Mouse (Mus musculus): Measurements from ENCODE around the gene Sspn. TPM values are rescaled to one million over a fixed set of nuclear protein-coding genes. Genes with fewer than 3 reads are reported as not detected.

Sspn gene
- polyA plus RNA-seq, 1 experiment from 2014 or later, result 11.7 TPM

DNA sequence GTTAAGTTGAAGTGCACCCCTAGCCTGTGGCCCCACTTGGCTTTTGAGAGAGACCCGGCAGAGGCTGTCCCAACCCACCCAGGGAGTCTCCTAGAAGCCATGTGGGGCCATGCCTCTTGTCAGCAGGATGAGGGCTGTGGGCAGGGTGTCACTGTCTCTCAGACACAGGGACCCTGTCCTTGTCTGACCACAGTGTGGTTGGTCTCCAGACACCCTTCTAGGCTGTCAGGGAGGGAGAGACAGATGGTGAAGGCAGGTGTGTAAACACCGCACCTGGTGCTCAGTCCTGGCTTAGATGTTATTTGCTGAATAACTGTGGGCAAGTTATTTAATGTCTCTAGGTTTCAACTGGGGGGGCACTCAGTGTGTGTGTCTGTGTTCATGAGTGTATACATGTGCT lies 4.5 kb downstream of the Sspn start:
- H3K27me3 ChIP-seq, result no peaks in the 10 kb centered on the region
- H3K36me3 ChIP-seq, result no peaks in the 10 kb centered on the region
- no peak for ATAC-seq (ENCODE audit: insufficient number of reproducible peaks, insufficient read depth, low FRiP score, low TSS enrichment)
- no peak overlapping the region for H3K4me3 ChIP-seq
- no peaks in the 10 kb centered on the region for H3K9me3 ChIP-seq
- no peak overlapping the region for H3K27ac ChIP-seq
- no peak overlapping the region for H3K4me2 ChIP-seq (replicated peaks)
- 87% methylated on average over 2 of the region's 2 CpGs for WGBS
- peaks cover 14% of the 10 kb centered on the region; the same call in 1 of the 2 replicates for H3K4me1 ChIP-seq
- no peak overlapping the region for H3K9ac ChIP-seq

DNA sequence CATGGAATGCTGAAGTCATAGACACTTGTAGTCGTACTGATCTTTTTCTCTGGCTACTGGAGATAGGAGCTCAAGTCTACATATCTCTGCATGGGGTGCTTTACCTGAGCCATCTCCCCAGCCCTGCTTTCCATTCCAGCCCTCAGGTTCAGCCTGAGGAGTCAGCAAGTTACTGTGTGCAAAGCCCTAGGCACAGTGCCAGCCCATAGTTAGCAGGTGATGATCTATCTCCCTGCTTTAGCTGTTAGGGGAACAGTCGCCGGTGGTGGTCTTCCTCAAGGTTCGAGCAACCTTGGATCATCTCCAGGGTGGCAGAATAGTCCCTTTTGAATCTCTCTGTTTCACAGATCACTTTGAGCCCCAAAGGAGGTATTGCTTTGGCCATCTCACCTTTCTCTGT lies 5.1 kb downstream of the Sspn start:
- ATAC-seq (ENCODE audit: insufficient number of reproducible peaks, insufficient read depth, low FRiP score, low TSS enrichment), result no peak
- no peak overlapping the region for H3K4me3 ChIP-seq
- no peak overlapping the region for H3K27ac ChIP-seq
- H3K9ac ChIP-seq, result no peak overlapping the region
- H3K27me3 ChIP-seq, result no peaks in the 10 kb centered on the region
- H3K4me2 ChIP-seq (replicated peaks), result no peak overlapping the region
- WGBS, result 95% methylated on average over 4 of the region's 4 CpGs
- H3K9me3 ChIP-seq, result no peaks in the 10 kb centered on the region
- H3K4me1 ChIP-seq, result peaks cover 14% of the 10 kb centered on the region; the same call in 1 of the 2 replicates
- no peaks in the 10 kb centered on the region for H3K36me3 ChIP-seq

DNA sequence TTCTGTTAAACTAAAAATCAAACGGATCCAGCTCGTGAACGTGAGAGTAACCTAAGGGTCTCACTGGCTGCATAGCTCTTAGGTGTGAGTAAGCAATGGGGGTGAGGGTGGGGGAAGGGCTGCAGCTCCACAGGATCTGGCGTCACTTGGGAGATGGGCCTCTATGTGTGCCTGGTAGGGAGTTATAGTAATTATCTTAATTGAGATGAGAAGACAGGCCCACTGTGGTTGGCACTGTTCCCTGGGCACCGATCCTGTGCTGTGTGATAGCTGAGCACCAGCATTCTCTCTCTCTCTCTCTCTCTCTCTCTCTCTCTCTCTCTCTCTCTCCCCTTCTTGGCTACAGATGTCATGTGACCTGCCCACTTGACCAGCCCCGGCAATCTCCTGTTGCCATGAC lies 9.4 kb downstream of the Sspn start:
- no peak overlapping the region for H3K4me2 ChIP-seq (replicated peaks)
- no peaks in the 10 kb centered on the region for H3K27me3 ChIP-seq
- H3K4me1 ChIP-seq, result peaks cover 3% of the 10 kb centered on the region; the same call in 1 of the 2 replicates
- H3K4me3 ChIP-seq, result no peak overlapping the region
- H3K9ac ChIP-seq, result no peak overlapping the region
- no peak overlapping the region for H3K27ac ChIP-seq
- ATAC-seq (ENCODE audit: insufficient number of reproducible peaks, insufficient read depth, low FRiP score, low TSS enrichment), result no peak
- 77% methylated on average over 6 of the region's 6 CpGs for WGBS
- H3K36me3 ChIP-seq, result no peaks in the 10 kb centered on the region
- H3K9me3 ChIP-seq, result no peaks in the 10 kb centered on the region

DNA sequence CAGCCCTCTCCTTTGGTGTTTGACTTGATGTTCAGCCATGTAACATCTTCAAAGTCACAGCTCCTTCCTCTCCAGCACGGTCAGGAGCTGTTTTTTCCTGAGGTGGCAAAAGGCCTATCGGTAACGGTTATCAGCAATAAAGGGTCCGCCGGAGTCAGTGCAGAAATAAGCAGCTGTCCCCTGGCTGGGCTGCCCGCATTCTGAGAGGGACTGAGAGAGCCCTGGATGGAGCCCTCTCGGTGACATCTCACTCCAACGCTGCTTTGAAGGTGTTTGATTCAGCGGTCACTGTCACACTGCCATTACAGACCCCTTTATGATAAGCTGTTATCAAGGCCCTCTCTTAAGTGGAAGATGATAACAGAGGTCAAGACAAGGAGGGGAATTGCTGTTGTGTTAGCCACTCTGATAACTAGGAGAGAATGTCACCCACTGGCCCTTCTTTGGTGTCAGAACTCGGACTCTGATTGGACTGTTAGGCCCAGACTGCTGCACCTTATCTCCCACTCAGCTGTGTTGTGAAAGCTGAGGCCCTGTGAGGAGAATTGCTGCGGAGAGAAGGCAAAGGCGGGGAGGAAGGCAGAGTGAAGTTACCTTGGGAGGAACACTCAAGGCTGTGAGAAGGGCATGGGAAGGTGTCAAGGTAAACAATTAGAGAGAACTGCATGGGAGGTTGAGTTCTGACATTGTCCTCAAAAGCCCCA lies 11.0 kb downstream of the Sspn start:
- ATAC-seq (ENCODE audit: insufficient number of reproducible peaks, insufficient read depth, low FRiP score, low TSS enrichment), result no peak
- 82% methylated on average over 12 of the region's 12 CpGs for WGBS

GRCm38 (mm10) chr6:145943414-145943813 lies 12.0 kb downstream of the Sspn start:
- 91% methylated on average over 3 of the region's 3 CpGs for WGBS

More for the DNA sequence above, 11.0 kb downstream of the Sspn start:
- no peaks in the 10 kb centered on the region for H3K27me3 ChIP-seq
- no peak overlapping the region for H3K4me3 ChIP-seq
- H3K27ac ChIP-seq, result no peak overlapping the region
- H3K9me3 ChIP-seq, result no peaks in the 10 kb centered on the region
- H3K4me1 ChIP-seq, result peaks cover 4% of the 10 kb centered on the region; the same call in 1 of the 2 replicates
- H3K4me2 ChIP-seq (replicated peaks), result no peak overlapping the region
- H3K36me3 ChIP-seq, result no peaks in the 10 kb centered on the region
- no peak overlapping the region for H3K9ac ChIP-seq

GRCm38 (mm10) chr6:145945700-145946344 lies 14.4 kb downstream of the Sspn start:
- Histone ChIP-seq H3K4me3 (no peak overlapping the region), H3K4me2 (replicated peaks) (no peak overlapping the region), H3K4me1 (peaks cover 12% of the 10 kb centered on the region), H3K27me3 (no peaks in the 10 kb centered on the region), H3K36me3 (no peaks in the 10 kb centered on the region), H3K9me3 (no peaks in the 10 kb centered on the region), H3K27ac (no peak overlapping the region), H3K9ac (no peak overlapping the region)
- no peak for ATAC-seq (ENCODE audit: insufficient number of reproducible peaks, insufficient read depth, low FRiP score, low TSS enrichment)
- 72% methylated on average over 11 of the region's 11 CpGs for WGBS

More at GRCm38 (mm10) chr6:145943414-145943813, 12.0 kb downstream of the Sspn start:
- no peaks in the 10 kb centered on the region for H3K27me3 ChIP-seq
- H3K9me3 ChIP-seq, result no peaks in the 10 kb centered on the region
- peaks cover 10% of the 10 kb centered on the region for H3K4me1 ChIP-seq
- H3K27ac ChIP-seq, result no peak overlapping the region
- H3K4me3 ChIP-seq, result no peak overlapping the region
- no peak for ATAC-seq (ENCODE audit: insufficient number of reproducible peaks, insufficient read depth, low FRiP score, low TSS enrichment)
- no peak overlapping the region for H3K9ac ChIP-seq
- no peak overlapping the region for H3K4me2 ChIP-seq (replicated peaks)
- H3K36me3 ChIP-seq, result no peaks in the 10 kb centered on the region

- Histone ChIP-seq H3K36me3 (no peaks in the 10 kb centered on the region), H3K4me1 (peaks cover 16% of the 10 kb centered on the region), H3K9me3 (no peaks in the 10 kb centered on the region), H3K4me2 (replicated peaks) (no peak overlapping the region), H3K27me3 (no peaks in the 10 kb centered on the region), H3K27ac (no peak overlapping the region), H3K4me3 (no peak overlapping the region), H3K9ac (no peak overlapping the region)
- ATAC-seq (ENCODE audit: insufficient number of reproducible peaks, insufficient read depth, low FRiP score, low TSS enrichment), result no peak
- 41% methylated on average over 4 of the region's 4 CpGs for WGBS
Measured at GRCm38 (mm10) chr6:145949049-145949448, 17.6 kb downstream of the Sspn start.

DNA sequence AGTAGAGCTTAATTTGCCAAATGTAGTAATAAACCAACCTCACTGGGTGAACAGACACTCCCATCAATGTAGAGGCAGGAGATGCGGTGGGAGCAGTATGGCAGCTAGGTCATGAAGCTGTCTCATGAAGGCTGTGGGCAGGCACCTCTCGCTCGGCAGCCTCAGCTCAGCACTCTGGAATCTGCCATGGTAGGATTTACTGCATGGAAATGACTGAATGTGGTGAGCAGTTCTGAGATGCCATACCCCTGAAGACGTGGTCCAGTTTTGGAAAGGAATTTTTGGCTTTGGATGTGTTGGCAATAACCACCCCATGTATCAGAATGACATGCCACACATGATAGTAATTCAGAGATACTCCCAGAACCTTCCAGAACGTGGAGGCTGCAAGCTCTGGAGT lies 19.2 kb downstream of the Sspn start:
- Histone ChIP-seq H3K9ac (no peak overlapping the region), H3K4me2 (replicated peaks) (no peak overlapping the region), H3K36me3 (no peaks in the 10 kb centered on the region), H3K4me3 (no peak overlapping the region), H3K9me3 (no peaks in the 10 kb centered on the region), H3K4me1 (peaks cover 16% of the 10 kb centered on the region), H3K27ac (no peak overlapping the region), H3K27me3 (no peaks in the 10 kb centered on the region)
- WGBS, result 78% methylated on average over 5 of the region's 5 CpGs
- no peak for ATAC-seq (ENCODE audit: insufficient number of reproducible peaks, insufficient read depth, low FRiP score, low TSS enrichment)

DNA sequence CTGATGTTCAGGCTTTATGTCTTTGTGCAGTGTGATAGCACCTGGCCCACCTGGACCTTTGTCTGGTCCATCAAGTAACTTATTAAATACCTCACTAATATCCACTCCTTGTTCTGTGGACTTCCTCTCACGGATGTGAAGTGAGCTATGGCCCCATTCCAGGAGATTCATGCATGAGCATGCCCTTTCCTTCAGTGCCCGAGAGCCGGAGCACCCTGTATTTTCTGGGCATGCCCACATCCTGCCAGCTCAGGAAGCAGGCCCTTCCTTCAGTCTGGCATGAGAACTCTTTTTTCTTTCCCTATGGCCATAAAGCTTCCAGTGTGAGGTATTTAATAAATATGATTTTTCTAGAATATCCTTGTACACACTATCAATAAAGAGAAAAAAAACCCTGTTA lies 21.2 kb downstream of the Sspn start:
- H3K4me3 ChIP-seq, result no peak overlapping the region
- no peaks in the 10 kb centered on the region for H3K27me3 ChIP-seq
- ATAC-seq (ENCODE audit: insufficient number of reproducible peaks, insufficient read depth, low FRiP score, low TSS enrichment), result no peak
- no peaks in the 10 kb centered on the region for H3K9me3 ChIP-seq
- WGBS, result 75% methylated on average over 3 of the region's 3 CpGs
- no peak overlapping the region for H3K9ac ChIP-seq
- no peak overlapping the region for H3K27ac ChIP-seq
- no peaks in the 10 kb centered on the region for H3K36me3 ChIP-seq
- no peak overlapping the region for H3K4me2 ChIP-seq (replicated peaks)
- peaks cover 15% of the 10 kb centered on the region for H3K4me1 ChIP-seq

- H3K36me3 ChIP-seq, result no peaks in the 10 kb centered on the region
- WGBS, result 57% methylated on average over 13 of the region's 13 CpGs
- H3K9me3 ChIP-seq, result no peaks in the 10 kb centered on the region
- no peak overlapping the region for H3K4me3 ChIP-seq
- no peak for ATAC-seq (ENCODE audit: insufficient number of reproducible peaks, insufficient read depth, low FRiP score, low TSS enrichment)
- H3K27me3 ChIP-seq, result no peaks in the 10 kb centered on the region
- peaks cover 18% of the 10 kb centered on the region for H3K4me1 ChIP-seq
- H3K27ac ChIP-seq, result no peak overlapping the region
- H3K4me2 ChIP-seq (replicated peaks), result no peak overlapping the region
- no peak overlapping the region for H3K9ac ChIP-seq
Measured at GRCm38 (mm10) chr6:145953121-145953896, 21.9 kb downstream of the Sspn start.

DNA sequence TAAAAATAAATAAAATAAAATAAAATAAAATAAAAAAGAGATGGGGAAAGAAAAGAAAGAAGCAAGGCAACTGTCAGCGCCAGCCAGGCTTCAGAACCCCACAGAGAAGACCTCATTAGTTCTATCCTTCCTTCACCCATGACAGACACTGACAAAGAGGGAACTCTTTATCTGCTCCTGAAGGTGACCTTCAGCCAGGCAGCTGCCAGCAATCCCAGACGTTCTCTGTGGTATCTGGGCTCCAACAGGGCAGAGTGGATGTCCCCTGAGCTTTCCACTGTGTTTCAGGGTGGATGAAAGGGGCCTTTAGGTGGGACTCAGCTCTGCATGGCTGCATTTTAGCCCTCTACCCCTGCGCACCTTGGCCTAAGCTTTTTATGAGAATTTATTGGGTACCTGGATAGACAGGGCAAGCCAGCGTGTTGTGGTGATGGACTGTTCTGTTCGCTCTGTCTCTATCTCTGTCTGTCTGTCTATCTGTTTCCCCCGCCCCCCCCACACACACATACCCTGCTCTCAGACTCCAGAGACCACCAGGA lies 26.1 kb downstream of the Sspn start:
- H3K9ac ChIP-seq, result no peak overlapping the region; the same call in 1 of the 2 replicates

More for the DNA sequence above, 26.1 kb downstream of the Sspn start:
- WGBS, result 67% methylated on average over 6 of the region's 6 CpGs
- H3K36me3 ChIP-seq, result no peaks in the 10 kb centered on the region
- no peaks in the 10 kb centered on the region for H3K9me3 ChIP-seq
- no peaks in the 10 kb centered on the region for H3K27me3 ChIP-seq
- peaks cover 16% of the 10 kb centered on the region for H3K4me1 ChIP-seq
- H3K4me3 ChIP-seq, result no peak overlapping the region
- ATAC-seq (ENCODE audit: insufficient number of reproducible peaks, insufficient read depth, low FRiP score, low TSS enrichment), result no peak
- H3K4me2 ChIP-seq (replicated peaks), result no peak overlapping the region
- no peak overlapping the region for H3K27ac ChIP-seq
